Comparison of ENCODE assay signal across 25 mouse cellular contexts in genomic region chr2:168123652-168124051, GRCm38 (mm10). TPM values are rescaled to one million over a fixed set of nuclear protein-coding genes. Genes with fewer than 3 reads are reported as not detected.
DNase-seq lines count a peak whose midpoint lies in the region; ATAC-seq lines count a peak whose summit lies in the region.
"Had no signal": no experiment of that assay in that cellular context is flagged by ENCODE, and none has a peak within 500 bp of the region (broad histone marks: within the 10 kb centered on the region; RNA-seq: fewer than 3 reads in every experiment).

No protein-coding gene starts in this region.

- H3K4me2 ChIP-seq in heart, embryonic 11.5 days = no peak overlapping the region; the same call in 1 of the 2 replicates
- no peak overlapping the region for H3K4me2 ChIP-seq in kidney, embryonic 14.5 days (replicated peaks; ENCODE audit: low read depth, low read length)
- H3K4me2 ChIP-seq in limb, embryonic 12.5 days = no peak overlapping the region
- H3K4me2 ChIP-seq: hindbrain, embryonic 13.5 days; limb, embryonic 13.5 days; liver, embryonic 13.5 days; midbrain, embryonic 12.5 days had no signal

- H3K9me3 ChIP-seq in heart, embryonic 11.5 days (replicated peaks; ENCODE audit: control insufficient read depth, low read length) = no peaks in the 10 kb centered on the region
- no peaks in the 10 kb centered on the region; the same call in 1 of the 2 replicates for H3K9me3 ChIP-seq in kidney, embryonic 14.5 days (ENCODE audit: control insufficient read depth, low read length)
- H3K9me3 ChIP-seq in limb, embryonic 12.5 days = no peaks in the 10 kb centered on the region
- no peaks in the 10 kb centered on the region for H3K9me3 ChIP-seq in limb, embryonic 10.5 days (replicated peaks)
- H3K9me3 ChIP-seq: hindbrain, embryonic 13.5 days; limb, embryonic 13.5 days; midbrain, embryonic 12.5 days had no signal

- ATAC-seq in heart, embryonic 11.5 days (replicated peaks; ENCODE audit: insufficient number of reproducible peaks, low FRiP score, low TSS enrichment) = no peak
- no peak for ATAC-seq in kidney, embryonic 14.5 days (ENCODE audit: low FRiP score, low TSS enrichment)
- no peak for ATAC-seq in limb, embryonic 12.5 days (ENCODE audit: insufficient number of reproducible peaks, insufficient read depth, low FRiP score, low TSS enrichment, low read depth)
- ATAC-seq: forebrain, embryonic 16.5 days had no signal

- H3K27me3 ChIP-seq in heart, embryonic 11.5 days (ENCODE audit: control insufficient read depth, insufficient read depth, low read length) = no peaks in the 10 kb centered on the region
- H3K27me3 ChIP-seq in kidney, embryonic 14.5 days (ENCODE audit: control insufficient read depth, insufficient read depth, low read length) = no peaks in the 10 kb centered on the region
- 0 out of 2 replicates have a peak, but pooled peaks cover 4% of the 10 kb centered on the region for H3K27me3 ChIP-seq in limb, embryonic 12.5 days
- H3K27me3 ChIP-seq in limb, embryonic 10.5 days (ENCODE audit: low read depth, poor library complexity, severe bottlenecking) = peaks cover 4% of the 10 kb centered on the region; the same call in 1 of the 2 replicates

- H3K4me1 ChIP-seq in heart, embryonic 11.5 days (ENCODE audit: control insufficient read depth, insufficient read depth, low read length) = peaks cover 20% of the 10 kb centered on the region
- peaks cover 8% of the 10 kb centered on the region; the same call in 1 of the 2 replicates for H3K4me1 ChIP-seq in kidney, embryonic 14.5 days (ENCODE audit: control insufficient read depth, insufficient read depth, low read length)
- peaks cover 18% of the 10 kb centered on the region; the same call in 1 of the 2 replicates for H3K4me1 ChIP-seq in limb, embryonic 12.5 days (replicated peaks)
- peaks cover 35% of the 10 kb centered on the region for H3K4me1 ChIP-seq in limb, embryonic 10.5 days

- DNase-seq in heart, adult 9 months (ENCODE audit: low spot score in 2 of 2) = no peak
- no peak for DNase-seq in kidney, postnatal 25 days
- DNase-seq in limb, embryonic 10.5 days (ENCODE audit: low spot score) = no peak
- DNase-seq in testis, postnatal 10 days (ENCODE audit: low spot score) = peak; percentile 69
- no peak for DNase-seq in gastrocnemius, postnatal 25 days
- DNase-seq: cerebellum, adult 18-20 months; cerebellum, postnatal 14 days; gastrocnemius, postnatal 36 days; kidney, adult 11 months; liver, embryonic 13.5 days; lung, adult 2 months; lung, postnatal 14 days; right cerebral cortex, postnatal 14 days; spleen, adult 18-20 months; thymus, adult 18-20 months; thymus, postnatal 4 days had no signal

- H3K36me3 ChIP-seq in heart, embryonic 11.5 days (ENCODE audit: control insufficient read depth, insufficient read depth, low read length) = no peaks in the 10 kb centered on the region
- no peaks in the 10 kb centered on the region for H3K36me3 ChIP-seq in kidney, embryonic 14.5 days (ENCODE audit: control insufficient read depth, insufficient read depth, low read length)
- no peaks in the 10 kb centered on the region for H3K36me3 ChIP-seq in limb, embryonic 12.5 days
- H3K36me3 ChIP-seq in limb, embryonic 10.5 days = no peaks in the 10 kb centered on the region
- H3K36me3 ChIP-seq: forebrain, embryonic 10.5 days; hindbrain, embryonic 13.5 days; limb, embryonic 13.5 days; midbrain, embryonic 12.5 days had no signal

- H3K9ac ChIP-seq in heart, embryonic 11.5 days (ENCODE audit: low read depth, low read length) = no peak overlapping the region
- no peak overlapping the region for H3K9ac ChIP-seq in kidney, embryonic 14.5 days (ENCODE audit: low read depth, low read length)
- 0 out of 2 replicates have a peak overlapping the region, but pooled peaks have one; percentile 28 for H3K9ac ChIP-seq in limb, embryonic 12.5 days (replicated peaks)
- H3K9ac ChIP-seq: hindbrain, embryonic 13.5 days; limb, embryonic 13.5 days; liver, embryonic 13.5 days; midbrain, embryonic 12.5 days had no signal

- WGBS in heart, embryonic 11.5 days (ENCODE audit: insufficient replicate concordance) = 77% methylated on average over 6 of the region's 6 CpGs
- WGBS in kidney, embryonic 14.5 days = 47% methylated on average over 6 of the region's 6 CpGs
- WGBS in limb, embryonic 12.5 days = 81% methylated on average over 6 of the region's 6 CpGs
- 93% methylated on average over 6 of the region's 6 CpGs for WGBS in limb, embryonic 10.5 days

- peak overlapping the region; percentile 76 for H3K27ac ChIP-seq in heart, embryonic 11.5 days (ENCODE audit: low read depth, low read length)
- 0 out of 2 replicates have a peak overlapping the region, but pooled peaks have one; percentile 24 for H3K27ac ChIP-seq in kidney, embryonic 14.5 days (ENCODE audit: low read depth, low read length)
- no peak overlapping the region for H3K27ac ChIP-seq in limb, embryonic 12.5 days
- no peak overlapping the region for H3K27ac ChIP-seq in limb, embryonic 10.5 days
- H3K27ac ChIP-seq: hindbrain, embryonic 13.5 days; liver, embryonic 13.5 days; midbrain, embryonic 12.5 days had no signal

- H3K4me3 ChIP-seq in heart, embryonic 11.5 days (ENCODE audit: low read depth, low read length) = no peak overlapping the region
- no peak overlapping the region for H3K4me3 ChIP-seq in kidney, embryonic 14.5 days (ENCODE audit: low read length)
- no peak overlapping the region for H3K4me3 ChIP-seq in limb, embryonic 12.5 days (replicated peaks)
- H3K4me3 ChIP-seq in limb, embryonic 10.5 days = no peak overlapping the region
- H3K4me3 ChIP-seq: forebrain, embryonic 10.5 days; hindbrain, embryonic 13.5 days; limb, embryonic 13.5 days; liver, embryonic 13.5 days; midbrain, embryonic 12.5 days had no signal

RNA-seq across cellular contexts. Expression of gene Pard6b, which starts 42.8 kb away (rescaled TPM):
- polyA plus RNA-seq in heart, embryonic 11.5 days (2014; fragmentation: Nextera tagmentation; extraction: Ambion mirVana) = 8.9 and 11.8 TPM in 2 replicates
- polyA plus RNA-seq in kidney, embryonic 14.5 days (2014; fragmentation: Nextera tagmentation; extraction: Ambion mirVana) = 9.7 and 22.0 TPM in 2 replicates
- polyA plus RNA-seq in limb, embryonic 12.5 days (2016; fragmentation: Nextera tagmentation; extraction: Ambion mirVana) = 5.4 and 6.4 TPM in 2 replicates
- 4.5 and 6.0 TPM in 2 replicates for polyA plus RNA-seq in limb, embryonic 10.5 days (2016; fragmentation: Nextera tagmentation; extraction: Ambion mirVana)
- under 1 TPM; 0.43 to 0.62 TPM for total RNA-seq in gastrocnemius, postnatal 25 days (2021)
- total RNA-seq: monocyte, adult 5-6 weeks had no signal

Comparison
In these comparisons a context has a peak if more than half of its experiments do, and no peak if none do; other contexts are left out.
1. H3K27ac ChIP-seq: peak in heart, embryonic 11.5 days (single experiment) and kidney, embryonic 14.5 days (single experiment); none in limb, embryonic 12.5 days (single experiment) and limb, embryonic 10.5 days (single experiment).